Mouse (Mus musculus) hindbrain, embryonic 11.5 days (tissue): ENCODE data around the gene Prrg4. TPM values are rescaled to one million over a fixed set of nuclear protein-coding genes. Genes with fewer than 3 reads are reported as not detected.
A peak's percentile ranks its signal among the peaks of the same experiment; 100 is the strongest.
"Not testable (repeated sequence)": the region's sequence is repeated elsewhere in the genome, so short reads cannot be mapped to it uniquely, and the experiment has no call there.

Source experiments
- ATAC-seq: fragments of 200-750 bp; cut with Nextera tagmentation; 2 replicates; pipeline ENCODE4 v1.8.0; 2017; ENCODE audit warnings: mild to moderate bottlenecking, moderate TSS enrichment, moderate library complexity; ENCODE audit not compliant: low FRiP score
- DNase-seq: peaks from one replicate; pipeline ENCODE4 v3.0.0-alpha.2; 2015; ENCODE audit warnings: low spot score
- H3K27ac ChIP-seq: fragments of 300-500 bp; sonication (generic); 2 replicates; pipeline ENCODE4 v1.5.1; 2014; ENCODE audit warnings: mild to moderate bottlenecking, low read depth, low read length
- H3K27me3 ChIP-seq: fragments of 300-500 bp; sonication (generic); 2 replicates; pipeline ENCODE4 v1.6.1; 2014; ENCODE audit warnings: mild to moderate bottlenecking, low read length, moderate library complexity, mixed read lengths; ENCODE audit not compliant: control insufficient read depth, insufficient read depth
- H3K36me3 ChIP-seq: fragments of 300-500 bp; sonication (generic); 2 replicates; pipeline ENCODE4 v1.6.1; 2014; ENCODE audit warnings: mild to moderate bottlenecking, low read length, moderate library complexity, mixed read lengths; ENCODE audit not compliant: control insufficient read depth, insufficient read depth
- H3K4me1 ChIP-seq: fragments of 300-500 bp; sonication (generic); replicated peaks from 2 replicates; pipeline ENCODE4 v1.6.1; 2014; ENCODE audit warnings: low read length, mixed read lengths; ENCODE audit not compliant: control insufficient read depth, insufficient read depth
- H3K4me2 ChIP-seq: fragments of 300-500 bp; sonication (generic); replicated peaks from 2 replicates; pipeline ENCODE4 v1.6.1; 2014; ENCODE audit warnings: mild to moderate bottlenecking, low read depth, low read length
- H3K4me3 ChIP-seq: fragments of 300-500 bp; sonication (generic); 2 replicates; pipeline ENCODE4 v1.5.1; 2014; ENCODE audit warnings: low read depth, low read length
- H3K9ac ChIP-seq: fragments of 300-500 bp; sonication (generic); 2 replicates; pipeline ENCODE4 v1.6.1; 2014; ENCODE audit warnings: low read depth, low read length
- H3K9me3 ChIP-seq: fragments of 300-500 bp; sonication (generic); 2 replicates; pipeline ENCODE4 v1.6.1; 2016; ENCODE audit warnings: low read length; ENCODE audit not compliant: control insufficient read depth
- WGBS: fragments of 180-500 bp; shearing (Covaris S2); extraction: QIAGEN DNeasy Blood & Tissue Kit; methylation state at CpG from one replicate; pipeline ENCODE4 v1.1.7; 2014; 5-methylcytosine and 5-hydroxymethylcytosine counted together
- polyA plus RNA-seq: library from polyadenylated mRNA; unstranded; fragments of >200 nt; fragmentation: Nextera tagmentation; extraction: Ambion mirVana; gene quantifications from 2 replicates; pipeline ENCODE4 v1.2.1, GENCODE M21; 2014

Gene Prrg4
- 0.39 and 1.4 TPM in 2 replicates for polyA plus RNA-seq

DNA sequence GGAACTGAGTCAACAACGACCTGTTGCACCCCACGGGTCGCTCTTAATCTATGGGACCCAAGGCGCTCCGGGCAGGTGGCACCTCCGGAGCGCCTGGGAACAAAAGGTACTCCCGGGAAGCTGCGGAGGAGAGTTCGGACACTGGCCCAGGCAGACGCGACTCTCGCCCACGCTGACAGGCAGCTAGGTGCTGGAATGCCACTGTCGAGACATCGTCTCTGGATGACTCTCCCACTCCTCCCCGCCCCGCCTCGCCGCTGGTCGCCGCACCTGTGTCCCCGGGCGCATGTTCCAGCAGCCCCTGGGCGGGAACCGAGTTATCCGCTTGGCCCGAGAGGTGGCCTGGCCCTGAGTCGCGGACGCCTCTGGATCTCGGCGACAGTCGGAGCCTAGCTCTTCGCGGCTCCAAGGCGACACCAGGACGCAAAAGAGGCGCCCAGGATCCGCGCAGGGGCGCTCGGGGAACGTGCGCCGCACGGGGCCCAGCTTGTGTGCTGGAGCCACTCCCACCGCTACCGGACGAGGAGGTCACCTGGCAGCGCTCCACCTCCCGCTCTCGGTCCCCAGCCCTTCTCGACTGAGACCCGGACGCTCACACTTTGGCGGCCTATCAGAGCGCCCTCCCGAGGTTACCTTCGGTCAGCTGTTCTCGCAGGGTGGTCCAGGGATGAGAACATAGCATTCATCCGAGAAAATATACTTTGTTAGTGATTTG, at the start of gene Prrg4:
Prrg4 (minus strand) TSS at position 601 of the 715 bp plus-strand sequence.
- Histone ChIP-seq H3K9ac (peak within 1 kb of the TSS; percentile 50), H3K27me3 (peaks cover 15% of the 10 kb centered on the region), H3K36me3 (no peaks in the 10 kb centered on the region), H3K4me1 (peaks cover 4% of the 10 kb centered on the region), H3K27ac (no peak within 1 kb of the TSS), H3K4me3 (peak within 1 kb of the TSS; percentile 40), H3K4me2 (peak within 1 kb of the TSS; percentile 98), H3K9me3 (no peaks in the 10 kb centered on the region)
- ATAC-seq (peak; percentile 73), DNase-seq (peak; percentile 57)
- WGBS, result under 1% methylated on average over 62 of the region's 62 CpGs

DNA sequence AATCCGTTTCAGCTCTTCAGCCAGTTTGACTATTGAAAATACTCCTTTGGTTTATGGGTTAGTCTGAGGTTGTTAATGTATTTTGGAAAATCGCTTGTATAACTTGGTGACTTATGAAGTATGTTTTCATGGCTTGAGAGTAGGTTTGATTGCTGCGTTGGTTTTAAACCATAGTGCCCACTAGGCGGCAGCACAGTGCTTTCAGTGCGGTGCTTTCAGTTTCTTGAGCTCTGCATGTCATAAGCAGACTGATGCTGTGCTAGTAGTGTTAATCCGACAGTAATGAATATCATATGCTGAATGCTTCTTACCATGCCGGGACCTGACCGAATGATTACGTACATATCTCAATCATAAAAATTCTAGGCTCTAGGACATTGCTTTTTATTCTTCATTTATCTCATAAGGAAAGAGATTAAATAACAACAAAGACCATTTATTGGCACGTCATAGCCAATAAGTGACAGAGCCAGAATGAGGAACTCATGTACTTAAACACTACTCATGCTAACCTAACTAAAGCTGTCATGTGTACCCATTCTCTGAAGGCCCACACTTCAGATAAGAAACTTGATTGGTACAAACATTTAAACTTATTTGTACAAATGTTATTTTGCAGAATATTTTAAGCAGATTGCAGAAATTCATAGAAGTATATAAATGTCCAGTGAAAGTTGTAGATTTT, 38.3 kb upstream of the Prrg4 start:
- H3K9me3 ChIP-seq, result no peaks in the 10 kb centered on the region
- H3K27me3 ChIP-seq, result no peaks in the 10 kb centered on the region
- H3K9ac ChIP-seq, result no peak overlapping the region
- H3K4me1 ChIP-seq, result no peaks in the 10 kb centered on the region
- no peaks in the 10 kb centered on the region for H3K36me3 ChIP-seq
- H3K4me3 ChIP-seq, result no peak overlapping the region
- DNase-seq, result peak; percentile 87
- ATAC-seq, result 0 out of 2 replicates have a peak, but pooled peaks have one; percentile 53
- H3K27ac ChIP-seq, result no peak overlapping the region
- 30% methylated on average over 10 of the region's 10 CpGs for WGBS
- no peak overlapping the region for H3K4me2 ChIP-seq

DNA sequence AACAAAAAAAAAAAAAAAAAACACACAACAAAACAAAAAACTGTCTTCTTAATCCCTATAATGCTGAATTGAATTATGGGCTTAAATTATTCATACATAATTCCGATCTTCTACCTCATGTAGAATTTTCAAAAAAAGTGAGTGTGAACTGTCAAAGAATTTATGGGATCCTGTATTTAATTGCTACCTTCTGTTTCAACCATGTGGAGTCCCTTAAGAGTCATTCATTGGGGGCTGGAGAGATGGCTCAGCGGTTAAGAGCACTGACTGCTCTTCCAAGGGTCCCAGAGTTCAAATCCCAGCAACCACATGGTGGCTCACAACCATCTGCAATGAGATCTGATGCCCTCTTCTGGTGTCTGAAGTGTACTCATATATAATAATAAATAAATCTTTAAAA, 37.7 kb upstream of the Prrg4 start:
- WGBS, result 62% methylated on average over 2 of the region's 2 CpGs
- not testable (repeated sequence) for H3K4me1 ChIP-seq

DNA sequence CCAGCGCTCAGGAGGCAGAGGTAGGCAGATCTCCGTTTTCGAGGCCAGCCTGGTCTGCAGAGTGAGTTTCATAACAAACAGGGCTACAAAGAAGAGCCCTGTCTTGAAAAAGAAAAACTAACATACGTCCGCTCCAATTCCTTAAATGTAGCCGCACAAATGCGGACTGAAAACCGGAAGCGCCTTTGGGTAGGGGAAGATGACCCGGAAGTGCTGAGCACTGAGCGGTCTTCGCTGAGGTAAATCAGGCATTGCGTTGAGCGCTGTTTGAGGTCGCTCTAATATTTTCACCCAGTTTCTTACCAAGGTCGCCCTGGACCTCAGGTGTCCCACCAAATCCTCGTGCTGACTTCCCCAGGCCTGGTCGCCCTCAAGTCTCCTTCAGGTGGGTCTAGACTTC, 36.4 kb upstream of the Prrg4 start:
- no peaks in the 10 kb centered on the region for H3K9me3 ChIP-seq
- DNase-seq (no peak), ATAC-seq (no peak)
- H3K9ac ChIP-seq, result no peak overlapping the region
- 93% methylated on average over 18 of the region's 18 CpGs for WGBS
- no peaks in the 10 kb centered on the region for H3K4me1 ChIP-seq
- no peak overlapping the region for H3K4me3 ChIP-seq
- H3K27ac ChIP-seq, result no peak overlapping the region
- H3K27me3 ChIP-seq, result no peaks in the 10 kb centered on the region
- H3K4me2 ChIP-seq, result no peak overlapping the region
- H3K36me3 ChIP-seq, result no peaks in the 10 kb centered on the region

More for the DNA sequence above, 37.7 kb upstream of the Prrg4 start:
- not testable (repeated sequence) for H3K36me3 ChIP-seq, H3K9me3 ChIP-seq, H3K9ac ChIP-seq, H3K27ac ChIP-seq, ATAC-seq, H3K4me2 ChIP-seq, H3K4me3 ChIP-seq, H3K27me3 ChIP-seq, DNase-seq

DNA sequence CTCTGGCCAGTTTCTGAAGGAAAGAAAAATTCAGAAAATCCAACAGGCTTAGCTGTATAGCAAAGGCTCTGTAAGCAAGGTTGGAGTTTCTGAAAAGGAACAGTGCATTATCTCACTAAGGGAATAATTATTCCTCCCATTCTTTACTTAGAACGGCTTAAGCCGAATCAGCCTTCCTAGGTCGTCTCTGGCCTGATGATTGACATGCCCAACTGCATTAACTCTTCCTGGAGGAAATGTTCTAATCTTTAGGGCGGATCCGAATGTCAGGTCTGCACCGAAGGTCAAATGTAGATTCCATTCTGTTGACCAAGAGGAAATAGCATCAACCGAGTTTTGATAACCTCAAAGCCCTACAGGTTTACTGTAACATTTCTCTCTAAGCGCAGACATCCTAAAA, 29.1 kb upstream of the Prrg4 start:
- H3K4me2 ChIP-seq, result no peak overlapping the region
- DNase-seq (no peak), ATAC-seq (no peak)
- no peak overlapping the region for H3K27ac ChIP-seq
- H3K9me3 ChIP-seq, result no peaks in the 10 kb centered on the region
- no peaks in the 10 kb centered on the region for H3K36me3 ChIP-seq
- no peaks in the 10 kb centered on the region for H3K27me3 ChIP-seq
- no peak overlapping the region for H3K4me3 ChIP-seq
- WGBS, result 89% methylated on average over 8 of the region's 8 CpGs
- H3K4me1 ChIP-seq, result no peaks in the 10 kb centered on the region
- H3K9ac ChIP-seq, result no peak overlapping the region

DNA sequence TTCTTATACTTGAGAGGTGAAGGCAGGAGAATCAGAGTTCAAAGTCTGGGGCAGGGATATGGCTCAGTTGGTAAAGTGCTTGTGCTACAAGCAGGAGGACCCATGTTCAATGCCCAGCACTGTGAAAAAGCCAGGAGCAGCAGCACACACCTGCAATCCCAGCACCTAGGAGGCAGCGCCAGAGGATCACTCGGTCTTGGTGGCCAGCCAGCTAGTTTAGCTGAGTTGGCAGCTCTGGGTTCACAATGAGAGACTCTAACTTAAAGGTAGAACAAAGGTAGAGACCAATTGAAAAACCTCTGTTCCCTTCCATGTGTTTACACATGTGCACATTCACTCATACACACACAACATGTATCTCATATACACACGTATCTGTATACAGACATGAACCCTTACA, 19.4 kb upstream of the Prrg4 start:
- WGBS, result 91% methylated on average over 3 of the region's 3 CpGs
- Histone ChIP-seq H3K27ac (no peak overlapping the region), H3K9ac (no peak overlapping the region), H3K4me1 (no peaks in the 10 kb centered on the region), H3K4me3 (no peak overlapping the region), H3K4me2 (no peak overlapping the region), H3K27me3 (no peaks in the 10 kb centered on the region), H3K36me3 (no peaks in the 10 kb centered on the region), H3K9me3 (no peaks in the 10 kb centered on the region)
- no peak for DNase-seq
- ATAC-seq, result no peak

DNA sequence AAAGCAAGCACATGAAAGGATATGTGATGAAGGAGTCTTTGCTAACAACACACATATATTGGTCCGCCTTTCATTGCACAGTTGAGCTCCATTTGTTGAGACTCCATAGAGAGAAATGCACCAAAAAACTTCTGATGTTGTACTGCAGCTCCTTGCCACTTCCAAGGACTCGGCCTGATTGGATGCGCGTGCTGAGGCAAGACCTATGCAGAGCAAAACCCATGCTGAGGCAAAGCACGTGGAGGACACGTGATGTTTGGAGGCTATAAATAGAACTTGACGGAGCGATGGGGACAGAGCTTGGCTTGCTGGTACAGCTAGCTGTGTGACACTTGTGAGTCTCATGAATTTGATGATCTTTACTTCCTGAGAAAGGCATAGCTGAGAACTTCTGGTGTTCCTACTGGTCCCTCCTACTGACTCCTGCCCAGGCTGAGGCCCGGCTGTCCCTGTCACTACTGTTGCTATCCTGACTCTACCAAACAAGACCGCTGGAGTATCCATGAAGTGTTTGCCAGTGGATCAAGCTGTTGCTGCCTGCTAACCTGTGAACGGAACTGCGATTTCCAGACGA, 17.7 kb upstream of the Prrg4 start, which contains the start of gene Ccdc73:
Ccdc73 (plus strand) TSS at position 524 of the 574 bp plus-strand sequence.
- Histone ChIP-seq H3K4me2 (no peak within 1 kb of the TSS), H3K9me3 (no peaks in the 10 kb centered on the region), H3K4me3 (no peak within 1 kb of the TSS), H3K4me1 (no peaks in the 10 kb centered on the region), H3K27ac (no peak within 1 kb of the TSS), H3K27me3 (no peaks in the 10 kb centered on the region), H3K36me3 (no peaks in the 10 kb centered on the region), H3K9ac (no peak within 1 kb of the TSS)
- DNase-seq (no peak), ATAC-seq (no peak)
- WGBS, result 91% methylated on average over 13 of the region's 13 CpGs

DNA sequence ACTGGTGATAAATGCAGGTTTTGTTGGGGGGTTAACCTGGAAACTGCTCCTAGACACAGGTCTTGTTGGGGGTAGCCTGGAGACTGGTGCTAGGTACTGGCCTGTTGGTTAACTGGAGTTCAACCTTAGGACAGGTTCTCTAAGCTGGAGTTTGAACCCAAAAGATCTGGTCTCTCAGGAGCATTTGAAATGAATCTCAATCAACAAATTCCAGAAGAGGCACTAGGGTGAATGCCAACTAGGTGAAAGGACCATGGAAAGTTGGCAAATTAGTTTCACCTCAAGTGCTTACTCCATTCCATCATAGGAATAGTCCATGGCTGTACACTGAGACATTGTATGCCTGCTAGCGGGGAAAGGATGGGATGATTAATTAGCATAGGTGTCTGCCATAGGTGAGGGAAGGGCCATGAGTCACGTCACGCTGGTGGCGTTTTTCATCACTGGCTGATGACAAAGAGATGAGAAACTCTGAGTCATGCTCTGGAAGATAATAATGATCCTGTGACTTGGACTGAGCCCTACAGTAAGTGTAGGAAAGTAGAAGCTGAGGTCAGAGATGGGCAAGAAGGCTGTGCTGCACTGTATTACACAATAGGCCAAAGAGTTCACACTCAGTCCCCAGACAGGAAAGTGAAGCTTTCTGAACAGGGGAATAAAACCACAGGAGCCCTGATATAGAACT, 14.6 kb upstream of the Prrg4 start:
- H3K4me1 ChIP-seq, result no peaks in the 10 kb centered on the region
- H3K27me3 ChIP-seq, result no peaks in the 10 kb centered on the region
- H3K27ac ChIP-seq, result no peak overlapping the region
- ATAC-seq, result no peak
- 89% methylated on average over 4 of the region's 4 CpGs for WGBS
- no peak overlapping the region for H3K4me3 ChIP-seq
- H3K9ac ChIP-seq, result no peak overlapping the region
- no peak for DNase-seq
- H3K4me2 ChIP-seq, result no peak overlapping the region
- no peaks in the 10 kb centered on the region for H3K36me3 ChIP-seq
- no peaks in the 10 kb centered on the region for H3K9me3 ChIP-seq
